Mouse (Mus musculus) forebrain, embryonic 13.5 days (tissue): ENCODE results near the gene Slc16a11. TPM values are rescaled to one million over a fixed set of nuclear protein-coding genes. Genes with fewer than 3 reads are reported as not detected.

Experiments used
- ATAC-seq: fragments of 200-750 bp; cut with Nextera tagmentation; 2 replicates; pipeline ENCODE4 v1.8.0; 2017
- H3K27ac ChIP-seq: fragments of 300-500 bp; sonication (generic); 2 replicates; pipeline ENCODE4 v1.5.1; 2015; ENCODE audit warnings: inconsistent platforms, mild to moderate bottlenecking, moderate library complexity
- H3K27me3 ChIP-seq: fragments of 300-500 bp; sonication (generic); 2 replicates; pipeline ENCODE4 v1.6.1; 2015; ENCODE audit warnings: mild to moderate bottlenecking, inconsistent platforms
- H3K36me3 ChIP-seq: fragments of 300-500 bp; sonication (generic); 2 replicates; pipeline ENCODE4 v1.6.1; 2015; ENCODE audit warnings: mild to moderate bottlenecking, inconsistent platforms; ENCODE audit not compliant: poor library complexity, severe bottlenecking
- H3K4me1 ChIP-seq: fragments of 300-500 bp; sonication (generic); 2 replicates; pipeline ENCODE4 v1.6.1; 2015; ENCODE audit warnings: inconsistent platforms
- H3K4me2 ChIP-seq: fragments of 300-500 bp; sonication (generic); 2 replicates; pipeline ENCODE4 v1.6.1; 2015; ENCODE audit warnings: inconsistent platforms, mild to moderate bottlenecking, moderate library complexity
- H3K4me3 ChIP-seq: fragments of 300-500 bp; sonication (generic); 2 replicates; pipeline ENCODE4 v1.5.1; 2015; ENCODE audit warnings: mild to moderate bottlenecking, inconsistent platforms
- H3K9ac ChIP-seq: fragments of 300-500 bp; sonication (generic); 2 replicates; pipeline ENCODE4 v1.6.1; 2015; ENCODE audit warnings: mild to moderate bottlenecking, inconsistent platforms
- H3K9me3 ChIP-seq: fragments of 300-500 bp; sonication (generic); replicated peaks from 2 replicates; pipeline ENCODE4 v1.6.1; 2016; ENCODE audit warnings: inconsistent platforms
- WGBS: fragments of 180-500 bp; shearing (Covaris S2); methylation state at CpG from one replicate; pipeline ENCODE4 v1.1.7; 2015; 5-methylcytosine and 5-hydroxymethylcytosine counted together
- polyA plus RNA-seq: library from polyadenylated mRNA; unstranded; fragments of >200 nt; fragmentation: Nextera tagmentation; extraction: Ambion mirVana; gene quantifications from 2 replicates; pipeline ENCODE4 v1.2.1, GENCODE M21; 2015

Slc16a11 gene
- polyA plus RNA-seq, 1 experiment from 2014 or later = 1.8 TPM

DNA sequence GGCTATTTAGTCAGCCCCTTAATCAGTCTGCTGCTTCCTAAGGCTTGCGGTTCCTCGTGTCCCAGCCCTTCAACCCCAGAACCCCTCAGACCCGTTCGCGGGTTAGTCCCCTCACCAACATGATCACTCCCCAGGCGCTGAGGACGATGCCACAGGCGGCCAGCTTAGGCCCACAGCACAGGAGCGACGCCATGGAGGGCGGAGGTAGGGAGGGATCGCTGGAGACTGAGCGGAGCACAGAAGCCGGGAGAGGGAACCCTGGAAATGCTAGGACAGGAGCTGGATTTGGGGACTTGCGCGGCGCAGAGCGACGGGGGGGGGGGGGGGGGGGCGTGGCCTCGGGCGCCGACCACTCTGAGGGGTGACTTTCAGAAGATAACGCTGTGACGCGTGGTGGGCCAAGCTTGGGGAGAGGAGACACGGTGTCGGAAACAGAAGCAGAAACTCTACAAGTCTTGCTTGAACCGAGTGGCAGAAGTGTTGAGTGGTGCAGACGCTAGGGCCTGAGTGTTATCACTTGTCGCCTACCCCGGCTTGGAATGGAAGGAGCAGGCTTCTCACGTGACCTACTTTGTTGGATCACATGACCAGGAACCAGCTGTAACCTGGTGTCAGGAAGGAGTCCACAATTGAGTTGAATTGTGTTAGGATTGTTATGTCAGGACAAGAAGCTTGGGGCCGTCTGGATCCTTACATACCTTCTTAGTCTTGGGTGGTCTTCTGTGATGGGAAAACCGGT is 27.2 kb downstream of the Slc16a11 start, which contains the start of the genes Gm21988 and Rnasek:
Gene Gm21988 (minus strand): TSS at position 290 of the 739 bp plus-strand sequence.
Gene Rnasek (minus strand): TSS at position 302 of the 739 bp plus-strand sequence.
- ATAC-seq = peak; percentile 59

DNA sequence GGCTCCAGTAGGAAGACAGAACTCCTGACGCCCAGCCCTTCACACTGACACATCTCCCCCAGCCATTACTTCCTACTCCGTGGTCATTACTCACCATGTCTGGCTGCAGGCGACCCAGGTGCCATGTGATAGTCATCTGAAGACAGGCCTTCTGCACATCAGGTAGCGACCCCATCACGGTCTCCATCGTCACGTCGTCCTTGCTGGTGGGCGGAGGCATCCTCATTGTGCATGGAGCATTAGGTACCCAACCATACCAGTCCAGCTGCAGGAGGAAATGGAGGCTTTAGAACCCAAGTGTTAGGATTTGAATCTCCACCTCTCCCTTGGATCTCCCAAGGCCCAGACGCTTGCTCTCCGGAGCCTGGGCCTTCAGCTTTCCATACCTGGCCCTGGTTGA is 30.0 kb downstream of the Slc16a11 start:
- Histone ChIP-seq H3K4me2 (no peak overlapping the region), H3K27me3 (peaks cover 15% of the 10 kb centered on the region; the same call in 1 of the 2 replicates), H3K4me3 (no peak overlapping the region), H3K36me3 (no peaks in the 10 kb centered on the region), H3K27ac (no peak overlapping the region), H3K4me1 (peaks cover 19% of the 10 kb centered on the region), H3K9me3 (no peaks in the 10 kb centered on the region), H3K9ac (no peak overlapping the region)
- no peak for ATAC-seq
- 72% methylated on average over 11 of the region's 11 CpGs for WGBS

More for the DNA sequence above, 27.2 kb downstream of the Slc16a11 start, which contains the start of the genes Gm21988 and Rnasek:
- peaks cover 32% of the 10 kb centered on the region for H3K4me1 ChIP-seq
- H3K9me3 ChIP-seq = no peaks in the 10 kb centered on the region
- peaks cover 14% of the 10 kb centered on the region for H3K36me3 ChIP-seq
- peak within 1 kb of the TSS; percentile 94 for H3K4me3 ChIP-seq
- WGBS = under 1% methylated on average over 27 of the region's 35 CpGs
- H3K9ac ChIP-seq = peak within 1 kb of the TSS; percentile 91
- peak within 1 kb of the TSS; percentile 99 for H3K4me2 ChIP-seq
- H3K27ac ChIP-seq = peak within 1 kb of the TSS; percentile 84
- H3K27me3 ChIP-seq = 0 out of 2 replicates have a peak, but pooled peaks cover 5% of the 10 kb centered on the region

DNA sequence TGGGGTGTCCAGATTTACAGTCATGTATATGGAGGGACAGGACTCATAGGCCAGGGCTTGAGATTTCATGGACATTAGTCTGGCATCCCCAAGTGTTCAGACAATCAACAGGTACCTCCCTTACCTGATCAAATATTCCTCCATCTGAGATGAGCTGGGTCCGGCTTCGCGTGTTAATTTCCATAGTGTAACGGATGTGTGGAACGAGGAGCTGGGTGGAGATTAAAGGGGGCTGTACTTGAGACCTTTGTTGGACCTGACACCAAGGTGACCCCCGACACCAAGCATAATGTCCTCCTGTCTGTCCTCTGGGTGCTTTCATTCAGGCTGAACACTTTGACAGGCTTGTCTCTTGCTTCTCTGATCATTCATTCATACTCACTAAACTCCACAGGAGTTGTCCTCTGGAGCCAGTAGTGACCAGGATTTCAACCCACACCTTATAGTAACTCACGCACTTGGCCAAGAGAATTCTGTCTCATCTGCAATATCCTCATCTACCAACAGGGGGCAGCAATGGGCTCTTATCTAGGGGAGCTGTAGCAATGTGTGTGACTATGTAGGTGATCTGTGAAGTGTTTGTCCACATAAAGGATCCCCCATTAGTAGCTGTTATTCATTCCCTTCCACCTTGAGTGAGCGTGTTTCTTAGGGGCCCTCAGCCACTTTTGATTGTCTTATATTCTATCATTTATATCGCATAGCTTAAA is 34.7 kb downstream of the Slc16a11 start:
- Histone ChIP-seq H3K4me2 (no peak overlapping the region), H3K27ac (no peak overlapping the region), H3K36me3 (no peaks in the 10 kb centered on the region), H3K4me1 (no peaks in the 10 kb centered on the region), H3K9me3 (no peaks in the 10 kb centered on the region), H3K9ac (no peak overlapping the region), H3K4me3 (no peak overlapping the region), H3K27me3 (peaks cover 40% of the 10 kb centered on the region)
- ATAC-seq = no peak
- WGBS = 50% methylated on average over 9 of the region's 9 CpGs

DNA sequence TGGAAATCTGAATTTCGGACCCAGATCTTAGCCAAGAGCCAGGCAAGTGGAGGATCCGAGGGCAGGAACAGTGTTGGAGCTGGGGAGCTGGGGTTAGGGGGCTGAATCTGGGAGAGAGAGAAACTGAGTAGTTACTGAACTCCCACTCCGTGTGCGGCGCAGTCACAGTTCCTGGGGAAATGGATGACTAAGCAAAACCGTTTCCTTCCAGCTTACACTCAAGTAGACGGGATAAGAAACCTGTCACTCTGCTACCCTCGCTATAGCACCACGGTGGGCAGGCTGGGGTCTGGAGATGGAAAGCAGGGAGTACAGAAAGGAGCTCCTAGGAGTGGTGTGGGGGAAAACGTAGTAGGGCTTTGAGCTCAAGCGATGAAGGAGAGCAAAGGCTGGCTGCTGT is 37.6 kb downstream of the Slc16a11 start:
- Histone ChIP-seq H3K27me3 (peaks cover 63% of the 10 kb centered on the region), H3K4me2 (no peak overlapping the region), H3K9ac (no peak overlapping the region), H3K4me3 (no peak overlapping the region), H3K36me3 (no peaks in the 10 kb centered on the region), H3K27ac (no peak overlapping the region), H3K4me1 (peaks cover 9% of the 10 kb centered on the region), H3K9me3 (no peaks in the 10 kb centered on the region)
- 79% methylated on average over 11 of the region's 11 CpGs for WGBS
- no peak for ATAC-seq

DNA sequence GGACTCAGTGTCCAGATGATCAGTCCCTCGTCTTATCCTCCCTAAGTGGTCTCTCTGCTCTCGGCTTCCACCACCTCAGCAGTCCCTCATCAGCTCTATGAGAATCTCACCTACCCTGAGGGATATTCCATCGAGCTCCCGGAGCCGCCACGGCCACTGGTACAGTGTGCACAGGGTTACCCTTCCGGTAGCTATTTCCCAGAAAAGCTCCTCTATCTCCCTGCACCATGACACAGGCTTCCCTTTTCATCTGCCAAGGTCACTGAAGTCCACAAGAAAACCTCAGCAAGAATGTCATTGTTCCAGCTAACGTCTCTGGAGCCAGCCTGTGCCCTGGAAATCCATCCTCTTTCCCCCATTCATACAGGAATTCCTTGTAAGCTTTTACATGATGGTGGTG is 39.3 kb downstream of the Slc16a11 start:
- Histone ChIP-seq H3K9ac (no peak overlapping the region), H3K4me2 (no peak overlapping the region), H3K4me1 (peaks cover 11% of the 10 kb centered on the region), H3K27me3 (peaks cover 71% of the 10 kb centered on the region), H3K27ac (no peak overlapping the region), H3K36me3 (no peaks in the 10 kb centered on the region), H3K9me3 (no peaks in the 10 kb centered on the region), H3K4me3 (no peak overlapping the region)
- no peak for ATAC-seq
- 84% methylated on average over 8 of the region's 8 CpGs for WGBS

DNA sequence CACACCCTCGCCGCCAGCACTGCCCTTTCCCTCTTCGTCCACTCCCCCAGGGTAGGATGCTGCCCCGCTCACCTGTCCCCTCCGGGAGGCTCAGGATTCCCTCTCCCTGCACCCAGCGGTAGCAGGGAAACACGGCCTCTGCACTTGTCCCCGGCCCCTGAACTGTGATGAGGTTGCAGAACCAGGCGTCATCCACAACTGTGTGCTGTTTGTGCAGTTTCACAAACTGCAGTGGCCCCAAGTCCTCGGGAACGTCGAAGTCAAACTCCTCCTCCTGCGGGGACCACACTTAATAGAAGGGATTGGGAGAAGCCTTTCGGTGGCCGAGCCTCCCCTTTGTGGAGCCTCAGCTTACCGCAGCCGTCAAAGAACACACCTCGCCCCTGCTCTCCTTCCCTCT is 41.8 kb downstream of the Slc16a11 start:
- H3K4me2 ChIP-seq = peak overlapping the region; percentile 31
- peak overlapping the region; percentile 14; the same call in 1 of the 2 replicates for H3K4me3 ChIP-seq
- H3K9me3 ChIP-seq = no peaks in the 10 kb centered on the region
- ATAC-seq = no peak
- H3K27ac ChIP-seq = no peak overlapping the region
- 4% methylated on average over 18 of the region's 18 CpGs for WGBS
- H3K4me1 ChIP-seq = peaks cover 11% of the 10 kb centered on the region
- no peaks in the 10 kb centered on the region for H3K36me3 ChIP-seq
- H3K9ac ChIP-seq = no peak overlapping the region
- H3K27me3 ChIP-seq = peaks cover 63% of the 10 kb centered on the region

DNA sequence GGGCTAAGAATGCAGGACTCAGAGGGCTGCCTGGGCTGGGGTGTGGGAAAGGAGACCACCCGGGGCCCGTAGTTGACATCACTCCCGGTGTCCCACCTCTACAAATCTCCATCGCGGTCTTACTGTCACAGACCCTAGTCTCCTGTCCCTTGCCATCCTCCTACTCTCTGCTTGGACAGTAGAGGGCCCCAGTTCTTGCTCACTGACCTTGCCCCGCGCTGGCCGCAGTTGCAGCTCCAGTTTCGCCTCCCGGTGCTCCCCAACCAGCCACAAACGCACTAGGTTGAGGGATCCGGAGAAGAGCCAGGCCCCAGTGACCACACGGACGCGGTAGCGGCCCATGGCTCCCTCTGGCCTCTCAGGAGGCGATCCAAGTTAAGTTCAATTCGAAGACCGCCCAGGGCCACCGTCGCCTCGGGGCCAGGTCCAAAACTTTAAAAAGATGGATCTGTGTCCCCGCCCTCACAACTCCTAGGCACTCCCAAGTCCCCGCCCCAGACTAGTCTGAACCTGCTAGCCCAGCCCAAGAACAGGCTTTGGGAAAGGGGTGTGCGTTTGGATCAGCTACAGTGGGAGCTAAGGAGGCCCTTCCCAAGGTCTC is 42.5 kb downstream of the Slc16a11 start, which contains the start of gene Alox12:
Gene Alox12 (minus strand): TSS at position 423 of the 601 bp plus-strand sequence.
- Histone ChIP-seq H3K4me2 (peak within 1 kb of the TSS; percentile 31), H3K9me3 (no peaks in the 10 kb centered on the region), H3K27ac (no peak within 1 kb of the TSS), H3K9ac (no peak within 1 kb of the TSS), H3K4me3 (peak within 1 kb of the TSS; percentile 14), H3K36me3 (no peaks in the 10 kb centered on the region), H3K4me1 (peaks cover 11% of the 10 kb centered on the region), H3K27me3 (peaks cover 63% of the 10 kb centered on the region)
- 1% methylated on average over 25 of the region's 25 CpGs for WGBS
- ATAC-seq = no peak

DNA sequence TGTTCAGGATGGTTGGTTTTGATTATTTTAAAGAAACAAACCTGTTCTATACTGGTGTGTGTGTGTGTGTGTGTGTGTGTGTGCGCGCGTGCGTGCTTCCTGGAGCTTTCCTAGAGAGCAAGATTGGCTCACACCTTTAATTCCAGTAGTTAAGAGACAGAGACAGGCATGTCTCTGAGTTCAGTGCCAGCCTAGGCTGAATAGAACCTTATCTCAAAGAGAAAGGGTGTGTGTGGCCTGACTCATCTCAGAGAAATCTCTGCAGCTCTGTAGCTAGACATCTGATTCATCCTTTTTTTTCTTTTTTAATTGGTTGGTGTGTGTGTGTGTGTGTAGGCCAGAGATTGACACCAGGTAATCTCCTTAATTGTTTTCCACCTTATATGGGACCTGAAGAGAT is 46.5 kb downstream of the Slc16a11 start:
- ATAC-seq = no peak
- no peak overlapping the region for H3K4me3 ChIP-seq
- peaks cover 31% of the 10 kb centered on the region for H3K27me3 ChIP-seq
- H3K27ac ChIP-seq = no peak overlapping the region
- no peak overlapping the region for H3K4me2 ChIP-seq
- H3K9ac ChIP-seq = no peak overlapping the region
- no peaks in the 10 kb centered on the region for H3K9me3 ChIP-seq
- H3K4me1 ChIP-seq = peaks cover 11% of the 10 kb centered on the region
- WGBS = 90% methylated on average over 4 of the region's 4 CpGs
- no peaks in the 10 kb centered on the region for H3K36me3 ChIP-seq

DNA sequence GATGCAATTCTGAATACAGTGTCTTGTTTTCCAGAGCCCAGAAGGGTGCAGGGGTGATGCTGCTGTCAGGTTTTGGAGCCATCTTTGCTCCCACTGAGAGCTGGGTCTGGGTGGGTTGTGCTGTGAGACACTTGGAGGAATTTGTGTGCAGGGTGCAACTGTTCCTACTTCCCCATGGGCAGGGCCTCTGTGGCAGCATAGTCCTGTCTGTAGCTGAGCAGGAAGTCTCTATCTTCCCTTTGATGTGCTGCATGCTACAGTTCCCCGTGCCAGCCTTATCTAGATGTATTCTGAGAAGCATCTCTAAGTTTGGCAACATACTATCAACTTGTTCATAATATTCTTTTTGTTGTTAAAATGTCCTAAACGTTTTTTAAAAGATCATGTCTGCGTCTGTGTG is 52.7 kb downstream of the Slc16a11 start:
- Histone ChIP-seq H3K36me3 (no peaks in the 10 kb centered on the region), H3K27me3 (0 out of 2 replicates have a peak, but pooled peaks cover 12% of the 10 kb centered on the region), H3K4me1 (no peaks in the 10 kb centered on the region), H3K4me2 (no peak overlapping the region), H3K9ac (no peak overlapping the region), H3K4me3 (no peak overlapping the region), H3K27ac (no peak overlapping the region), H3K9me3 (no peaks in the 10 kb centered on the region)
- no peak for ATAC-seq
- 63% methylated on average over 3 of the region's 3 CpGs for WGBS

DNA sequence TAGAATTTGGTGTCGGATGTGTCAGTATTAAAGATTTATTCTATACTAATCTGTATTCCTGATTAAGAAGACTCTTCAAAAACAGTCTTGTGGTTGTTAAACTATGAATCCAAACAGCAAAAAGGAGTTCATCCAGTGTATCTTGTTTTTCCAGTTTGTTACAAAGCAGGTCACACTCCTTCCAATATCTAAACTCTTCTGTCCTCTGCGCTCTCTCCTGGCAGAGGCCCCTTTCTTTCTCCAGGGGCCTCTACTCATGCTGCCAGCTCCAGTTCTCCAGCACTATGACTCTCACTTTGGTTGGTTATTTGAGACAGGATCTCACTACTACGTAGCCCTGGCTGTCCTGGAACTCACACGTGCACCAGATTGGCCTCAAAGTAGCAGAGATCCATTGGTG is 53.3 kb downstream of the Slc16a11 start:
- H3K4me1 ChIP-seq = no peaks in the 10 kb centered on the region
- no peaks in the 10 kb centered on the region for H3K36me3 ChIP-seq
- H3K4me3 ChIP-seq = no peak overlapping the region
- no peaks in the 10 kb centered on the region for H3K9me3 ChIP-seq
- 0 out of 2 replicates have a peak, but pooled peaks cover 12% of the 10 kb centered on the region for H3K27me3 ChIP-seq
- no peak overlapping the region for H3K9ac ChIP-seq
- ATAC-seq = no peak
- H3K27ac ChIP-seq = no peak overlapping the region
- no peak overlapping the region for H3K4me2 ChIP-seq
- 87% methylated on average over 4 of the region's 4 CpGs for WGBS
